Mouse (Mus musculus): ENCODE results near the gene Fam43b. TPM values are rescaled to one million over a fixed set of nuclear protein-coding genes. Genes with fewer than 3 reads are reported as not detected.

Gene Fam43b
- polyA plus RNA-seq, 1 experiment from 2014 or later = not detected

DNA sequence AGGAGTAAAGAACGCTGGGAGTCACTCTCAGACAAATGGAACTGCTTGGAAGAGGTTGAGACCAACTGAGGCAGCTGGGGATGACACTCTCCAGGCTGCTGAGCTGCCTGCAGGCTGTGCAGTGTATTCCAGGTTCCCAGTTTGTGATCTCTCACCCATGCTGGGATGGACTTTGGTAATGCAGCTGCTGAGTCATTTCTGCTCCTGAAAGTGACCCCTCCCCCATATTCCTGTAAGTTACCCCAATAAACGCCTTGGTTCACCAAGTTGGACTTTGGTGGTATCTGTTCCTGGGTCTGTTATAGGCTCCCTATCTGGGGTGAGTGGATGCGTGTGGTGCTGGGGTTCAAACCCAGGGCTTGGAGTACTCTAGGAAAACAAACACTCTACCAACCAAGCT is 38.2 kb downstream of the Fam43b start:
- H3K4me3 ChIP-seq (ENCODE audit: low read depth, low read length) = no peak overlapping the region
- 50% methylated on average over 3 of the region's 3 CpGs for WGBS (ENCODE audit: insufficient replicate concordance)
- ATAC-seq (ENCODE audit: low read depth) = no peak

DNA sequence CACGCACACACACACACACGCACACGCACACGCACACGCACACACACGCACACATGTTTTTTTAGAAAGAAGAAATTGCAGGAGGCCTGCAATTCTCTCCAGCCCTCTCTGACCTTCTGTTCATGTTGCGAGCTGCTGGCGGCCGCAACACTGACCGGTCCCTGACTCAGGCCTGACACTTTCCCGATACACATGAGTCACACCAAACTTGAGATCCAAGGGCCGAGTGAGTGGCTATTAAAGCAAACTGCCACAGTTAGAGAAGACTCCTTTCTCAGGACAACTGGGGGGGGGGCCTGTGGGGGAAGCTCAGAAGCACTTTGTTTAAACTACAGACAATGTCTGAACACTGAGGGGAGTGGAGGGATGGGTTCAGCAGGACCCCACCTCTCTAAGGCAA is 39.8 kb downstream of the Fam43b start:
- Histone ChIP-seq H3K36me3 (ENCODE audit: control insufficient read depth, insufficient read depth) (no peaks in the 10 kb centered on the region), H3K9ac (ENCODE audit: low read depth, low read length) (no peak overlapping the region), H3K4me2 (ENCODE audit: low read depth, low read length) (no peak overlapping the region), H3K27me3 (ENCODE audit: control insufficient read depth, insufficient read depth, low read depth, low read length) (peaks cover 2% of the 10 kb centered on the region; the same call in 1 of the 2 replicates), H3K4me3 (ENCODE audit: low read depth, low read length) (no peak overlapping the region), H3K9me3 (replicated peaks; ENCODE audit: control insufficient read depth, low read length) (no peaks in the 10 kb centered on the region), H3K27ac (ENCODE audit: low read length) (no peak overlapping the region), H3K4me1 (ENCODE audit: control insufficient read depth, low read depth, low read length) (no peaks in the 10 kb centered on the region)
- WGBS (ENCODE audit: insufficient replicate concordance) = 78% methylated on average over 12 of the region's 12 CpGs
- ATAC-seq (ENCODE audit: low read depth) = no peak

More for the DNA sequence above, 38.2 kb downstream of the Fam43b start:
- Histone ChIP-seq H3K36me3 (ENCODE audit: control insufficient read depth, insufficient read depth) (no peaks in the 10 kb centered on the region), H3K9me3 (replicated peaks; ENCODE audit: control insufficient read depth, low read length) (no peaks in the 10 kb centered on the region), H3K4me2 (ENCODE audit: low read depth, low read length) (no peak overlapping the region), H3K27me3 (ENCODE audit: control insufficient read depth, insufficient read depth, low read depth, low read length) (peaks cover 2% of the 10 kb centered on the region; the same call in 1 of the 2 replicates), H3K9ac (ENCODE audit: low read depth, low read length) (no peak overlapping the region), H3K27ac (ENCODE audit: low read length) (no peak overlapping the region), H3K4me1 (ENCODE audit: control insufficient read depth, low read depth, low read length) (no peaks in the 10 kb centered on the region)

DNA sequence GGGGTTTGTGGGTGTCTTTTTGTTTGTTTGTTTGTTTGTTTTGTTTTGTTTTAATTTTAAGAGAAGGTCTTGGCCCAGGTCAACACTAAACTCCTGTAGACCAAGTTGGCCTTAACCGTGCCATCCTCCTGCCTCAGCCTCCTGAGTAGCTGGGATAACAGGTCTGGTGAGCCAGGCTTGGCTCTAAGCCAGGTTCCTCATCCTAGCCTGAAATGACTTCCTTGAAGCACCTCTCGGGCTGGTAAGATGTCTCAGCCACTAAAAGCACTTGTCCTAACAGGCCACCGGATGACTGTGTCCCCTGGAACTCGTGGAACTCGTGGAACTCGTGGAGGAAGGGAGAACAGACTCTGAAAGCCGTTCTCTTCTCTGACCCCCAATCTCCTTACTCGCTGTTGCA is 40.2 kb downstream of the Fam43b start:
- Histone ChIP-seq H3K9ac (ENCODE audit: low read depth, low read length) (no peak overlapping the region), H3K4me2 (ENCODE audit: low read depth, low read length) (no peak overlapping the region)
- 50% methylated on average over 8 of the region's 8 CpGs for WGBS (ENCODE audit: insufficient replicate concordance)

DNA sequence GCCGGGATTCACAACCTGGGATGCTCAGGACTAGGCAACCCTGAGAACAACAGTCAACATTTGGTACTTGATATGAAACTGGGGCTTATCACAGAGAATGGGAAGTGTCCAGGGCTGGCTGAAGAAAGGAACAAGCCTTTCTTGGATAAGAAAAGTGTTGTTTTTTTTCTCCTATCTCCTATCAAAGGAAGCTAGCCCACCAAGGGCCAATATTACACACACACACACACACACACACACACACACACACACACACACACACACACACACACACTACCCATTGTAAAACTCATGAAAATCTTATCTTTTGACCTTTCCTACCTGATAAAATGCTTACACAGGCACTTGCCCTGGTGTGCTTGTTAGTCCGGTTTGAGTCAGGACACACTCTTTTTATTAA is 40.8 kb downstream of the Fam43b start:
- Histone ChIP-seq H3K9me3 (replicated peaks; ENCODE audit: control insufficient read depth, low read length) (no peaks in the 10 kb centered on the region), H3K4me2 (ENCODE audit: low read depth, low read length) (no peak overlapping the region), H3K9ac (ENCODE audit: low read depth, low read length) (no peak overlapping the region), H3K4me1 (ENCODE audit: control insufficient read depth, low read depth, low read length) (no peaks in the 10 kb centered on the region), H3K27me3 (ENCODE audit: control insufficient read depth, insufficient read depth, low read depth, low read length) (no peaks in the 10 kb centered on the region), H3K36me3 (ENCODE audit: control insufficient read depth, insufficient read depth) (no peaks in the 10 kb centered on the region), H3K27ac (ENCODE audit: low read length) (no peak overlapping the region), H3K4me3 (ENCODE audit: low read depth, low read length) (no peak overlapping the region)
- no peak for ATAC-seq (ENCODE audit: low read depth)
- WGBS (ENCODE audit: insufficient replicate concordance) = 56% methylated on average over 2 of the region's 2 CpGs

More for the DNA sequence above, 40.2 kb downstream of the Fam43b start:
- H3K4me1 ChIP-seq (ENCODE audit: control insufficient read depth, low read depth, low read length) = no peaks in the 10 kb centered on the region
- no peaks in the 10 kb centered on the region for H3K27me3 ChIP-seq (ENCODE audit: control insufficient read depth, insufficient read depth, low read depth, low read length)
- no peak for ATAC-seq (ENCODE audit: low read depth)
- no peaks in the 10 kb centered on the region for H3K36me3 ChIP-seq (ENCODE audit: control insufficient read depth, insufficient read depth)
- no peaks in the 10 kb centered on the region for H3K9me3 ChIP-seq (replicated peaks; ENCODE audit: control insufficient read depth, low read length)
- no peak overlapping the region for H3K27ac ChIP-seq (ENCODE audit: low read length)
- no peak overlapping the region for H3K4me3 ChIP-seq (ENCODE audit: low read depth, low read length)

DNA sequence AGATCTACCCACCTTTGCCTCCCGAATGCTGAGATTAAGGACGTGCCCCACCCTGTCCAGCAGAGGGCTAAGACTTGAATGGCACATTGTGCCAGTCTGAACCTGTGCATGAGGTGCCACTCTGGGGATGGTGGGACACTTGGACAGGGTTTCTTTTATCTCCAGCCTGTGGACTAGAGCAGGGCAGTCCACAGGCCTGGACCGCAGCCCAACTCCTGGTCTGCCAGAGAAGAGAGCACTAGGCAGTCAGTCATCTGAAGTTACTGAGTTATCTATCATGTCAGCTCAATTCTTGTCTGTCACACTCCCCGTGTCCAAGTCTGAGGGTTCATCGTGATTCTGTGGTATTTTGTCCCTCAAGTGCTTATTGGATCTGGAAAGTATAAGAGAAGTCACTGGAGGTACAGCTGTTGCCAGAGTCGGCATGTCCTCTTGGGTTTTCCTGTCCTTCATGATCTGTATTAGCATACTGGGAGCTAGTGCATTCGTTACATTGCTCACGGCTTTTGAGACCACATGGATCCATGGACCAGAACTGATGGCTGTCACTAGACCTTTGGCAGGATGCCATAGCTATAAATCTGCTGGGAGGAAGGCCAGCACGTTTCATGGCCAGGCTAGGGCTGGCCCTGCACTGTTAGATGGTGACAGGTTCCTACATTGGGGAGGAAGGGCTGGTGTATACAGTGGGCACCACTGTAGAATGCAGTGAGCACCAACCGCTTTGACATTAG is 42.7 kb downstream of the Fam43b start:
- Histone ChIP-seq H3K4me3 (ENCODE audit: low read depth, low read length) (no peak overlapping the region), H3K27ac (ENCODE audit: low read length) (no peak overlapping the region), H3K27me3 (ENCODE audit: control insufficient read depth, insufficient read depth, low read depth, low read length) (no peaks in the 10 kb centered on the region), H3K4me1 (ENCODE audit: control insufficient read depth, low read depth, low read length) (no peaks in the 10 kb centered on the region), H3K36me3 (ENCODE audit: control insufficient read depth, insufficient read depth) (no peaks in the 10 kb centered on the region), H3K4me2 (ENCODE audit: low read depth, low read length) (no peak overlapping the region), H3K9ac (ENCODE audit: low read depth, low read length) (no peak overlapping the region), H3K9me3 (replicated peaks; ENCODE audit: control insufficient read depth, low read length) (no peaks in the 10 kb centered on the region)
- no peak for ATAC-seq (ENCODE audit: low read depth)
- 56% methylated on average over 10 of the region's 10 CpGs for WGBS (ENCODE audit: insufficient replicate concordance)

DNA sequence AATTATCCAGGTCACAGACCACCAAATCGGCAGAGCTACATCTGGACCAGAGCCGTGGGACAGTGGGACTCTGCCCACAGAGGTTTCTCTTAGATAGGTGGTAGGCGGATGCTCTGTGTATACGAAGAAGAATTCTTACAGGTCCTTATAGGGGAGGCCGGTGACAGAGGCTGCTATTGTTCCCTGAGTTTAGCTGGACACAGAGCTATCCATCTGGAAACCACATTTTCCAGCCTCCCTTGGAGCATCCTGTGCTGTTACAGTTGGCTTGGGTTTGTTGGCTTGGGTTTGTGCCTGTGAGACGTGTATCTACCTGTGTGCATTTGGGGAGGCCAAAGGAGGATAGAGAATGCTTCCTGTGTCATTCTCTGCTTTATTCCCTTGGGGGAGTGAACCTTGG is 43.6 kb downstream of the Fam43b start:
- Histone ChIP-seq H3K4me3 (ENCODE audit: low read depth, low read length) (no peak overlapping the region), H3K9me3 (replicated peaks; ENCODE audit: control insufficient read depth, low read length) (no peaks in the 10 kb centered on the region), H3K27me3 (ENCODE audit: control insufficient read depth, insufficient read depth, low read depth, low read length) (no peaks in the 10 kb centered on the region), H3K9ac (ENCODE audit: low read depth, low read length) (no peak overlapping the region), H3K4me2 (ENCODE audit: low read depth, low read length) (no peak overlapping the region), H3K4me1 (ENCODE audit: control insufficient read depth, low read depth, low read length) (no peaks in the 10 kb centered on the region), H3K27ac (ENCODE audit: low read length) (no peak overlapping the region), H3K36me3 (ENCODE audit: control insufficient read depth, insufficient read depth) (no peaks in the 10 kb centered on the region)
- 71% methylated on average over 6 of the region's 6 CpGs for WGBS (ENCODE audit: insufficient replicate concordance)
- ATAC-seq (ENCODE audit: low read depth) = no peak

DNA sequence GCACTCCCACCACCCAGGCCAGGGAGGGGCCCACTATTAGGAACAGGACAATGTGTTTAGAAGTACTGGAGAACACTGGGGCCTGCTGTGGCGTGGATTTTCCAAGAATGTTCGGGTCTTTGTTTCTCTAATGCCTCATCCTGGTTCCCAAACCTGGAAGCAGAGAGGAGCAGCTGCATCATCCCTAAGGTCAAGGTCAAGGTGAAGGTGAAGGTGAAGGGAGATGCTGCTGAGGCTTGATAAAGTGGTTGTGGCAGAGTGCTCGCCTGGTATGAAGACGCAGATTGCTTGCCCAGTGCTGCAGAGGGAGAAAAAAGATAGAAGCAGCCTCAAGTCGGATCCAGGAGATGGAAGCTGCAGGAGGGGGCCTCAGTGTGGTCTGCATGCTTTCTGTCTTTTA is 44.5 kb downstream of the Fam43b start:
- 56% methylated on average over 5 of the region's 5 CpGs for WGBS (ENCODE audit: insufficient replicate concordance)
- H3K27me3 ChIP-seq (ENCODE audit: control insufficient read depth, insufficient read depth, low read depth, low read length) = no peaks in the 10 kb centered on the region
- H3K9ac ChIP-seq (ENCODE audit: low read depth, low read length) = no peak overlapping the region
- H3K4me1 ChIP-seq (ENCODE audit: control insufficient read depth, low read depth, low read length) = no peaks in the 10 kb centered on the region
- no peak overlapping the region for H3K4me3 ChIP-seq (ENCODE audit: low read depth, low read length)
- H3K9me3 ChIP-seq (replicated peaks; ENCODE audit: control insufficient read depth, low read length) = no peaks in the 10 kb centered on the region
- H3K36me3 ChIP-seq (ENCODE audit: control insufficient read depth, insufficient read depth) = no peaks in the 10 kb centered on the region
- ATAC-seq (ENCODE audit: low read depth) = no peak
- no peak overlapping the region for H3K27ac ChIP-seq (ENCODE audit: low read length)
- H3K4me2 ChIP-seq (ENCODE audit: low read depth, low read length) = no peak overlapping the region

DNA sequence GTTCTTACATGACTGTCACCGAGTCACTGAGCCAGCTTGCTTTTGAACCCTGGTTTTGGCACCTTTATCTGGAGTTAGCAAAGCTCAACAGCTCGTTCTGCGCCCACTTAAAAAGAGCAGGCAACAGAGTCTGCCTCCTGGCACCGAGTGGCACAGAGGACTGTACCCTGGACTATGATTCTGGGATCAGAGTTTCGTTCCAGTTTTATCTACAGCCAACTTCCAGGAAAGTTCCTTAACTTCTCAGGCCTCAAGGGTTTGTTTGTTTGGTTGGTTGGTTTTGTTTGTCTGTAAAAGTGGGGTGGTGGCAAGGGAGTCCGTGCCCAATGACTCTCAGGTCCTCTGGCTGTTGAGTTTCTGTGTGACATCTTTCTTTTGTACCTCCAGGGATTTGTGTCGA is 47.6 kb downstream of the Fam43b start:
- Histone ChIP-seq H3K36me3 (ENCODE audit: control insufficient read depth, insufficient read depth) (no peaks in the 10 kb centered on the region), H3K27me3 (ENCODE audit: control insufficient read depth, insufficient read depth, low read depth, low read length) (no peaks in the 10 kb centered on the region), H3K4me3 (ENCODE audit: low read depth, low read length) (no peak overlapping the region), H3K4me1 (ENCODE audit: control insufficient read depth, low read depth, low read length) (no peaks in the 10 kb centered on the region; the same call in 1 of the 2 replicates), H3K9me3 (replicated peaks; ENCODE audit: control insufficient read depth, low read length) (no peaks in the 10 kb centered on the region), H3K27ac (ENCODE audit: low read length) (no peak overlapping the region), H3K9ac (ENCODE audit: low read depth, low read length) (no peak overlapping the region), H3K4me2 (ENCODE audit: low read depth, low read length) (no peak overlapping the region)
- ATAC-seq (ENCODE audit: low read depth) = no peak
- WGBS (ENCODE audit: insufficient replicate concordance) = 50% methylated on average over 7 of the region's 7 CpGs

DNA sequence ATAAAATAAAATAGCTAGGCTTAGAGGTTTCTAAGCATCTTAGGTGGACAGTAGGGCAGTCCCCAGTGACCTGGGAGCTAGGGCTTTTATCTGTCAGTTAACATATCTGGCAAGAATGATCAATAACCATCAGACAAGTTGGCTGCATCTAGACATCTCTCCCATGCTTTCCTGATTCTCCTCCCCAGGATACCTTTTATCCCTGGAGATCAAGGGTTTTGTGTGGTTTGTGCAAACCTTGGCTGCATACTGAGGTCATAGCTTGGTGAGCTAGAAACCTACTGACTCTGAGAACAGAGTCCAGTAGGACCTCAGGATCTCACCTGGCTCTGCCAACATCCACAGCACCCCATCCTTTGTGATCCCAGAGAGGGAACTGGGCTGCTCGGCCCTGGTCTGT is 49.0 kb downstream of the Fam43b start:
- no peaks in the 10 kb centered on the region for H3K36me3 ChIP-seq (ENCODE audit: control insufficient read depth, insufficient read depth)
- H3K27ac ChIP-seq (ENCODE audit: low read length) = no peak overlapping the region
- WGBS (ENCODE audit: insufficient replicate concordance) = 55% methylated on average over 1 of the region's 1 CpGs
- no peak overlapping the region for H3K4me3 ChIP-seq (ENCODE audit: low read depth, low read length)
- H3K9ac ChIP-seq (ENCODE audit: low read depth, low read length) = no peak overlapping the region
- H3K9me3 ChIP-seq (replicated peaks; ENCODE audit: control insufficient read depth, low read length) = no peaks in the 10 kb centered on the region
- peaks cover 5% of the 10 kb centered on the region for H3K4me1 ChIP-seq (ENCODE audit: control insufficient read depth, low read depth, low read length)
- no peak for ATAC-seq (ENCODE audit: low read depth)
- H3K27me3 ChIP-seq (ENCODE audit: control insufficient read depth, insufficient read depth, low read depth, low read length) = no peaks in the 10 kb centered on the region
- no peak overlapping the region for H3K4me2 ChIP-seq (ENCODE audit: low read depth, low read length)
